Mouse (Mus musculus): ENCODE results near the gene Spag6. TPM values are rescaled to one million over a fixed set of nuclear protein-coding genes. Genes with fewer than 3 reads are reported as not detected.

The Spag6 gene
- polyA plus RNA-seq, 1 experiment from 2014 or later, result 0.06 TPM

DNA sequence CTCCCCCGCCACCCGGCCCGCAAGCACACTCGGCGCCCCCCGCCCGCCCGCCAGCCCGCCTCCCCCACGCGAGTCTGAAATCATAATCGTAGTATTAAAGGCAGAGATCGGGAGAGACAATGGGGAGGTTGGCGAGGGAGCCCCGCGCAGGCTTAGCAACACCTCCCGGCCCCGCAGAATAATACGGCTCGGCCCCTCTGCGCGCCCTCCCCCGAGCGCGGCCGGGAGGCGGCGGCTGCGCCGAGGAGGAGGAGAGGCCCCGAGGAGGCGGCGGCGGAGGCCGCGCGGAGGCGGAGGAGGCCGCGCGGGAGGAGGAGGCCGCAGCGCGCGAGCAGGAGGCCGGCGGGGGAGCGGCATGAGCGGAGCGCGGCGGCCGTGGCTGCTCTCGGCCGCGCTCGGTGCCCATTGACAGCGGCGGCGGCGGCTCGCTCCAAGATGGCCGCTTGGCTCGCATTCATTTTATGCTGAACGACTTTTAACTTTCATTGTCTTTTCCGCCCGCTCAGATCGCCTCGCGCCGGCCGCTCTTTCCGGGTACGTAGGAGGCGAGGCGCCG, 16.8 kb upstream of the Spag6 start, which contains the start of gene Bmi1:
Gene Bmi1 (plus strand): TSS at position 83 of the 556 bp plus-strand sequence.
- Histone ChIP-seq H3K9ac (replicated peaks) (peak within 1 kb of the TSS; percentile 93), H3K27ac (replicated peaks) (peak within 1 kb of the TSS; percentile 96), H3K27me3 (replicated peaks) (peaks cover 19% of the 10 kb centered on the region), H3K4me1 (peaks cover 46% of the 10 kb centered on the region), H3K36me3 (no peaks in the 10 kb centered on the region), H3K4me3 (replicated peaks) (peak within 1 kb of the TSS; percentile 75), H3K4me2 (peak within 1 kb of the TSS; percentile 85), H3K9me3 (replicated peaks) (no peaks in the 10 kb centered on the region)
- 2% methylated on average over 56 of the region's 77 CpGs for WGBS
- peak; percentile 66 for ATAC-seq (ENCODE audit: low FRiP score)

DNA sequence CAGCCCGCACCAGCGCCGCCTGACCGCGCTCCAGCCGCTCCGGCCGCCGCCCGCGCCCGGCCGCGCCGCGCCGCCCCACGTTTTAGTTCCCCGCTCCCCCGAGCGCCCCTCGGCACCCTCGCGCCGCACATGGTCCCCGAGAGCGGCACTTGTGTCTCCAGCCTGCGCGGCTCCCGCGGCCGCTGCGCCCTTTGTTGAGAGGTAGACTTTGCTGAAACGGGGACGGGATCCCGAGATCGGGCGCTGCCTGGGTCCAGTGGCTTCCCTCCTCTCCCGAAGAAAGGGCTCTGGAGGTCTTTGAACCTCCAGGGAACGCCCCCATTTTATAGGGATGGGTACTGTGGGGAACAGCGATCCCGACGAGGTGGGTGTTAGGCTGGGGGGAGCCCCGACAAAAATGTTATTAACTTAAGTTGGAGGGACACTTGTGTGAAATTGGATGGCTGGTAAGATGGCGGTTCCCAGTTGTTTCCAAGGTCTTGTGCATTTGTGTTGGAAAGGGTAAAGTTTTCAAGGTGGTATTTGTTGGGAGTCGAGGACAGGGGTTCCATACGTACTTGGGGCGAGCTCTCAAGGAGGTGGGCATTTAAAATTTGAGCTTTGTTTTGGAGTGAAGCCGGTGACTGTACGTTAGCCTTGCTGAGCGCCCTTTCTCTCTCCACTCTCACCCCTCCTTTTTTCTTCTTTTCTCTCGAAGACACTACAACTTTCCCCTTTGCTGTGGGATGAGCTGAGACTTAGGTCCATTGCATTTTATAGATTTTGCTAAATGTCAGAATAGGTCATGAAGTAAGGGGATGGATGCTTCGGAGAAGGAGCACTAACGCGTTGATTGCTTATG, 16.0 kb upstream of the Spag6 start:
- peak overlapping the region; percentile 96 for H3K27ac ChIP-seq (replicated peaks)
- H3K9me3 ChIP-seq (replicated peaks), result no peaks in the 10 kb centered on the region
- peak overlapping the region; percentile 85 for H3K4me2 ChIP-seq
- H3K4me1 ChIP-seq, result peaks cover 46% of the 10 kb centered on the region
- ATAC-seq (ENCODE audit: low FRiP score), result no peak
- H3K36me3 ChIP-seq, result 0 out of 2 replicates have a peak, but pooled peaks cover 2% of the 10 kb centered on the region
- H3K9ac ChIP-seq (replicated peaks), result peak overlapping the region; percentile 93
- WGBS, result under 1% methylated on average over 55 of the region's 55 CpGs
- peaks cover 22% of the 10 kb centered on the region for H3K27me3 ChIP-seq (replicated peaks)
- H3K4me3 ChIP-seq (replicated peaks), result peak overlapping the region; percentile 75

DNA sequence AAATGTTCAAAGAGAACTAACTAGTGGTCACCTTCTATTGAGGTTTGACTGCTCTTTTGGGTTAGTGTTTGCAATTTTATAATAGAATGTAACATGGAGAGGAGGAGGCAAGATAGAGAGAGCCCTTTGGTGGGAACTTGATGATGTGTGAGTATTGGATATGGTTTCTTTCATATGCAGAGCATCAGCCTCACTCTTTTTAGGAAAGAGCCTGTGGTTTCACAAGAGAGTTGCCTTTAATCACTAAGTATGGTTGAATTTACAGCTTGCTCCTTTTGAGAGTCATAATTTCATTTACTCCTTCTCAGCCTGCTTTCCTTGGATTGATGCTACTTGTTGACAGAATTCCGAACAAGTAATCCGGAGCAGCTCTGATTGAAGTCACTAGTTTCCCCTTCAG, 14.1 kb upstream of the Spag6 start:
- no peak overlapping the region for H3K9ac ChIP-seq (replicated peaks)
- peaks cover 32% of the 10 kb centered on the region for H3K27me3 ChIP-seq (replicated peaks)
- peaks cover 36% of the 10 kb centered on the region for H3K4me1 ChIP-seq
- no peak overlapping the region for H3K4me3 ChIP-seq (replicated peaks)
- H3K27ac ChIP-seq (replicated peaks), result no peak overlapping the region
- no peaks in the 10 kb centered on the region for H3K9me3 ChIP-seq (replicated peaks)
- ATAC-seq (ENCODE audit: low FRiP score), result no peak
- peaks cover 13% of the 10 kb centered on the region for H3K36me3 ChIP-seq
- 41% methylated on average over 2 of the region's 2 CpGs for WGBS
- no peak overlapping the region for H3K4me2 ChIP-seq

DNA sequence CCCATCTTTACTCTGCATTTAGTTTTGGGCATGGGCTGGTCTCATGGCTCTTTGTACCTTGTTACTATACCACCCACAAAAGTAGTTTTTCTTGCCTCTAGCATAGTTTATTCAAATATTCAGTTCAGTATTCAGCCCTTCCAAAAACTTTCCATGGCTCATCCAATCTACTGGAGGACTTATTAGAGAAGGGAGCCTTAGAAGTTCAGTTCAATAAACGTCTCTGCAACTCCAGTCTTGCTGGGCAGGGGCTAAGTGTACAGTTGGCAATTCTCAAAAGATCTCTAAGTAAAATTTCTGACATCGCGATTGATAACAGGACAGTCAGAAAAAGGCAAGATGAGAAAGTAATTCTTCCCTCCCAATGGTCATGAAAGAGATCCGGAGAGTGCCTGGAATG, 13.3 kb upstream of the Spag6 start:
- WGBS, result 5% methylated on average over 4 of the region's 4 CpGs
- Histone ChIP-seq H3K4me2 (peak overlapping the region; percentile 53), H3K4me1 (peaks cover 36% of the 10 kb centered on the region), H3K27me3 (replicated peaks) (peaks cover 32% of the 10 kb centered on the region), H3K27ac (replicated peaks) (no peak overlapping the region), H3K9ac (replicated peaks) (no peak overlapping the region), H3K9me3 (replicated peaks) (no peaks in the 10 kb centered on the region), H3K4me3 (replicated peaks) (peak overlapping the region; percentile 19; the same call in 1 of the 2 replicates), H3K36me3 (peaks cover 13% of the 10 kb centered on the region)
- ATAC-seq (ENCODE audit: low FRiP score), result no peak

DNA sequence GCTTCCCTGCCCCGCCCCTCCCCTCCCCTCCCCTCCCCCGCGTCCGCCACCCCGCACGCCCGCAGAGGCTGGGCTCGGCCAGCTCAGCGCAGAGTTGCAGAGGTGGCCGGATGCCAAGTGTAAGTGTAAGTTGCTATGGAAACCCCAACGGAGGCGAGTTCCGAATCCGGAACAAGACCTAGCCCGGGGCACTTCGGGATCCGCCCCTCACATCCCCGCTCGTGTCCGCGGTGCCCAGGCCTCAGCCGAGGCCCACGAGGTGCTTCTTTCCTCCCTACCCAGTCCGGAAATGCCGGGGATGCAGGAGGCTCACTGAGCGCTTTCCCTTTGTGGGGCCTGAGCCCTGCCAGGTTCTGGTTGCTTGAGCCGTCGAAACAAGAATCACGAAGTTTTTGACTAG, 12.9 kb upstream of the Spag6 start:
- no peak for ATAC-seq (ENCODE audit: low FRiP score)
- Histone ChIP-seq H3K27ac (replicated peaks) (no peak overlapping the region), H3K9me3 (replicated peaks) (no peaks in the 10 kb centered on the region), H3K27me3 (replicated peaks) (peaks cover 32% of the 10 kb centered on the region), H3K36me3 (peaks cover 13% of the 10 kb centered on the region), H3K4me3 (replicated peaks) (peak overlapping the region; percentile 19), H3K4me2 (peak overlapping the region; percentile 53), H3K4me1 (peaks cover 31% of the 10 kb centered on the region), H3K9ac (replicated peaks) (no peak overlapping the region)
- 5% methylated on average over 27 of the region's 29 CpGs for whole genome bisulfite sequencing

DNA sequence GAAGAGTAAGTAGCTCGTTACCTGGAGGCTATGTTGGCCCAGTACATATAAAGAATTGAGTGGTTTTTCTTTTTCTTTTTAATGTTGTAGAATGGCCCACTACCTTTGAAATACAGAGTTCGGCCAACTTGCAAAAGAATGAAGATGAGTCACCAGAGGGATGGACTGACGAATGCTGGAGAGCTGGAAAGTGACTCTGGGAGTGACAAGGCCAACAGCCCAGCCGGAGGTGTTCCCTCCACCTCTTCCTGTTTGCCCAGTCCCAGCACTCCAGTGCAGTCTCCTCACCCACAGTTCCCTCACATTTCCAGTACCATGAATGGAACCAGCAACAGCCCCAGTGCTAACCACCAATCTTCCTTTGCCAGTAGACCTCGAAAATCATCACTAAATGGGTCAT, 9.8 kb upstream of the Spag6 start:
- no peaks in the 10 kb centered on the region for H3K9me3 ChIP-seq (replicated peaks)
- H3K4me1 ChIP-seq, result peaks cover 23% of the 10 kb centered on the region
- H3K36me3 ChIP-seq, result peaks cover 13% of the 10 kb centered on the region
- no peak overlapping the region for H3K4me2 ChIP-seq
- H3K27me3 ChIP-seq (replicated peaks), result peaks cover 56% of the 10 kb centered on the region
- H3K4me3 ChIP-seq (replicated peaks), result no peak overlapping the region
- H3K27ac ChIP-seq (replicated peaks), result no peak overlapping the region
- no peak for ATAC-seq (ENCODE audit: low FRiP score)
- H3K9ac ChIP-seq (replicated peaks), result no peak overlapping the region
- WGBS, result 60% methylated on average over 5 of the region's 5 CpGs

DNA sequence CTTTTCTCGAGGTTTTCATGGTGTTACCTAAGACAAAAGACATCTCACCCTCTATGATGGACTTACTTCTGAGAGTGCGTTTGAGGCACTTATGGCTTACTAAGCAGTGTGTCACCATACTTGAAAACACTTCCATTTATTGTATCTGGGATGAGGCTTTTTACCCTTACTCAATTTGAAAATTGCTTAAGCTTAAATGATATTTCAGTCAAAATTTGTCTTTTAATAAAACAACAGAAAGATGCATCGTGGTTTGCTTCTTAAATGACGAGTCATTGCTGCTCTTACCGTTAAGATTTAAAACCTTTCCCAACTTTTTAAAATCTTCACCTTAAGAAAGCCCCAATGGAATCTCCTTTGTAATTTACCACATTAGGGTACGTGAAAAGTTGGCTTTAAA, 7.4 kb upstream of the Spag6 start:
- Histone ChIP-seq H3K4me2 (no peak overlapping the region), H3K9ac (replicated peaks) (no peak overlapping the region), H3K9me3 (replicated peaks) (no peaks in the 10 kb centered on the region), H3K27me3 (replicated peaks) (peaks cover 48% of the 10 kb centered on the region), H3K4me1 (peaks cover 21% of the 10 kb centered on the region), H3K36me3 (peaks cover 13% of the 10 kb centered on the region), H3K27ac (replicated peaks) (no peak overlapping the region), H3K4me3 (replicated peaks) (no peak overlapping the region)
- WGBS, result 52% methylated on average over 6 of the region's 6 CpGs
- ATAC-seq (ENCODE audit: low FRiP score), result no peak

DNA sequence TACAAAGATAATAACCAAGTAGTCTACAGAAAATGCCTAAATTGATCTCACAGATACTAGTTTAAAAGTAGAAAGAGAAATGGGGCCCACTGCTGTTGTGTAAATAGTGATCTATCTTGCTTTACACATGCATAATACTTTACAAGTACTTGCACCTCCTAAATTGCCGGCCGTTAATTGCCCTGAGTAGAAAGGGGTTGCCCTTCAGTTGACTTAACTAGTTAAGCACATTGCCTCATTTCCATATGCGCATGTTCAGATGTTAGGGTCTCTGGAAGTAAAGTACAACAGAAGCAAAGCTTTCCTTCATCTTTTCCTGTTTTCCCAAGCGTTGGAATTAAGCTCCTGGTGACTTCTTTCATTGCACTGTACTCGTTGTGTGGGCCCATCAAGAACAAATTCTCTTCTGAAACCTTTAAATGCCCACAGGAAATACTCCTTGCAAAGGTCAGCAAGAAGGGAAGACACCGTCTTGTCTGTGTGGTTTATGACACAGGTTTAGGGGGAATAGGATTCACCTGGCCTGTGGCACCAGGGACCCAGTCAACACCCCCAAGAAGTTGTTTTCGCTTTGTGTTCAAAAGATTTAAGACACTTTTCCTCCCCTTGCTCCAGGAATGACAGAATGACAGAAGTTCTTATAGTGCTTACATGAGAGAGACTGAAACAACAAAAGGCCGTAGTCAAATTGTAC, 6.9 kb upstream of the Spag6 start:
- H3K4me1 ChIP-seq, result peaks cover 21% of the 10 kb centered on the region
- no peaks in the 10 kb centered on the region for H3K9me3 ChIP-seq (replicated peaks)
- no peak overlapping the region for H3K27ac ChIP-seq (replicated peaks)
- H3K27me3 ChIP-seq (replicated peaks), result peaks cover 46% of the 10 kb centered on the region
- H3K4me2 ChIP-seq, result no peak overlapping the region
- H3K4me3 ChIP-seq (replicated peaks), result no peak overlapping the region
- WGBS, result 26% methylated on average over 8 of the region's 8 CpGs
- no peak for ATAC-seq (ENCODE audit: low FRiP score)
- H3K36me3 ChIP-seq, result peaks cover 13% of the 10 kb centered on the region
- H3K9ac ChIP-seq (replicated peaks), result no peak overlapping the region

DNA sequence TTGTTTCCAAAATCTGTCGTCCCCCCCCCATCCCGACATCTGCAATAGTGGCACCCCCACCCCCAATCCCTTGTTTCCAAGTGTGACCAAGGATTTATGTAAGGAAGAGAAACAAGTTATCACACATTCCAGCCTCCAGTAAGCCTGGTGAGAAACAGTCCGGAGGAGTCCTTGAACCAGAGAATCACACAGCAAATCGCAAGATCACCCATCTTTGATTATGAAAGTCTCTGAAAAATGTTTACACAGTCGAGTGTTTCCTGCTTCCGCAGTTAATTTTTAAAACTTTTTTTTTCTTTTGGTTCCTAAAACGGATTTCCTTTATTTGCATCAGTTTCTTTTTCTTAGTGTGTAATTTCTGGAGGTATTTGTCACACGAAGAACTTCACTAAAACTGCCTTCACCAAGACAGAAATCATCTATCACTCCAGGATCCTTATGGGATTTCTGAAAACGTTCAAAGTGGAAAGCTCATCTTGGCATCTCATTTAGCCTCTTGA, 6.1 kb upstream of the Spag6 start:
- Histone ChIP-seq H3K9ac (replicated peaks) (no peak overlapping the region), H3K4me3 (replicated peaks) (no peak overlapping the region), H3K4me1 (peaks cover 21% of the 10 kb centered on the region), H3K36me3 (peaks cover 11% of the 10 kb centered on the region), H3K9me3 (replicated peaks) (no peaks in the 10 kb centered on the region), H3K27me3 (replicated peaks) (peaks cover 51% of the 10 kb centered on the region), H3K4me2 (no peak overlapping the region), H3K27ac (replicated peaks) (no peak overlapping the region)
- ATAC-seq (ENCODE audit: low FRiP score), result no peak
- WGBS, result 6% methylated on average over 9 of the region's 9 CpGs

DNA sequence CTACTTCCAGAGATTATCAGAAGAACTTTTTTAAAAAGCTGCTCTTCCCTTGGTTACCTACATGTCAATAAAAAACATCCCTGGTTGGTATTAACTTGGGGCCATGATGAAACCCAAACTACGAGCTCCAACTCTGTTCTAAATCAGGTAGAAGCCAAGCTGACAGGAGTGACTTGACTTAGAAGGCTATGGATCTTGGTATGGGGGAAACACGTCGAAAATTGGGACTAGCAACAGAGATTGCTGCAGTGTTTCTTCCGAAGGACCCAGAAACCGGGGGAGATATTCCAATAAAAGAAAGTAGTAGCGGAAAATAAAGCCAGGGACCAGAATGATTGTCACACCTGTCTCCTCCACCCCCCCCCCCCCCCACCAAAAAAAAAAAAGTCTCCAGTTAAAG, 5.5 kb upstream of the Spag6 start:
- H3K4me3 ChIP-seq (replicated peaks), result peak overlapping the region; percentile 45

DNA sequence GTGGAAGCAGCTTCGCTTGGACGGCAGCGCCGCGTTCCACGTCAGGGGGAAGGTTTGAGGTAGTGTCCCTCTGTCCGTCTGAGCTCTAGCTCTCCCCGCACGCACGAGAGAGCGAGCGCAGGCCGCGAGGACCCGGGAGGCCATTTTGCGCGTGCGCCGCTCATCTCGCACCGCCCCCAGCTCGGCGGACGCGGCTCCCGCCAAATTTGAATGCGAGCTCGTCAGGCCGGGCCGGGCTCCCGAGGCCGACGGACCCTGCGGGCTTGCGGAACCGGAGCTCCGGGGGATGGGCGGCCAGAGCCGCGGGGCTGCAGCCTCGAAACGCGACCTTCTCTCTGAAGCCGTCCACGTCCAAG, 5.1 kb upstream of the Spag6 start:
- Histone ChIP-seq H3K36me3 (peaks cover 8% of the 10 kb centered on the region), H3K9ac (replicated peaks) (no peak overlapping the region), H3K4me2 (peak overlapping the region; percentile 87), H3K4me1 (peaks cover 21% of the 10 kb centered on the region), H3K27ac (replicated peaks) (no peak overlapping the region), H3K9me3 (replicated peaks) (no peaks in the 10 kb centered on the region), H3K4me3 (replicated peaks) (peak overlapping the region; percentile 45), H3K27me3 (replicated peaks) (peaks cover 55% of the 10 kb centered on the region)
- under 1% methylated on average over 44 of the region's 45 CpGs for WGBS
- no peak for ATAC-seq (ENCODE audit: low FRiP score)

More for the DNA sequence above, 5.5 kb upstream of the Spag6 start:
- no peak overlapping the region for H3K27ac ChIP-seq (replicated peaks)
- no peaks in the 10 kb centered on the region for H3K9me3 ChIP-seq (replicated peaks)
- no peak for ATAC-seq (ENCODE audit: low FRiP score)
- peaks cover 8% of the 10 kb centered on the region for H3K36me3 ChIP-seq
- peak overlapping the region; percentile 87 for H3K4me2 ChIP-seq
- 4% methylated on average over 6 of the region's 6 CpGs for WGBS
- H3K9ac ChIP-seq (replicated peaks), result no peak overlapping the region
- H3K27me3 ChIP-seq (replicated peaks), result peaks cover 53% of the 10 kb centered on the region
- H3K4me1 ChIP-seq, result peaks cover 21% of the 10 kb centered on the region

Measured in neural tube, embryonic 15.5 days (tissue).